Mouse (Mus musculus) adrenal gland (tissue): ENCODE data around the gene Hoxa1.

Source experiments
- intact Hi-C: fragments of 180-260 bp; cut with DNase I; formaldehyde crosslinking; loops from one replicate; pipeline ENCODE4 v1.15.1; 2025

The Hoxa1 gene

GRCm38 (mm10) chr6:52174968-52175751 lies 17.0 kb upstream of the Hoxa1 start:
- intact Hi-C loops, result loop anchor here (2.0 kb wide), 1 partner anchor 16 kb away; the partner anchor contains the start of gene Hoxa4

GRCm38 (mm10) chr6:52173648-52174047 lies 15.5 kb upstream of the Hoxa1 start:
- intact Hi-C loops, result loop anchor here (2.0 kb wide), 1 partner anchor 17 kb away; the partner anchor contains the start of gene Hoxa4

GRCm38 (mm10) chr6:52172501-52172900 lies 14.4 kb upstream of the Hoxa1 start:
- intact Hi-C loops, result no loop called here

DNA sequence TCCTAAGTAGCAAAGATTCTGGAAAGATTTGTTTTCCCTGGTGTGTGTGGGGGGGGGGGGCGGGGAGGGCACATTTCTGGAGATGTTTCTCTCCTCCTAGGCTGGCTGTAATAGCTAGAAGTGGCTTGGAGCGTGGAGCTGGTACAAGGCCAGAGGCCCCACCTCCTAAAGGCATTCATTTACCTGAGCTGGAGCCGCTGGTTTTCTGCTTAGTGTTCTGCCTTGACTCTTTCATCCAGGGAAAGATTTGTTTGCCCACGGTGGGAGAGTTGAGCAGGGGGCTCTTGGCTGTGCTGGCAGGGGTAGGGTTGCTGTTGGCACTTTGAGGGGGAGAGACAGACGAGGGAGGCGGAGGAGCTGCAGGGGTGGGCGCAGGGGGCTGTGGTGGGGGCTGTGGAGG lies 13.8 kb upstream of the Hoxa1 start:
- intact Hi-C loops, result no loop called here

DNA sequence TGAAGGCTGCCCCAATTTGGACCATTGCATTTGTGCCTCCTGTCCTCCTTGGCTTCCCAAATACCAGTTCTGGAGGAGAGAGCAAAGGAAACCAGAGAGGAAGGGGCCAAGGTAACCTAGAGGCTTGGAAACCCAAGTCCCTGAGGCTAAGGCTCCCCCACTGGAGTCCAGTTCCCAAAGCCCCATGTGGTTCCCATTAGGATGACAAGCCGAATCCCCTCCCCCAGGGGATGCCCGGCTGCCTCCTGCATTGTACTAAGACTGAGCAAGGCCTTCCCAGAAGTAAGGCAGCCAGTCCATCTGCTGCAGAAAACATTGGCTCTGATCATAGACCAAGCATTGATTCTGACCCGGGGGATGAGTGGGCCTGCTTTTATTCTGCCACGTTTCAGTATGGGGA lies 13.2 kb upstream of the Hoxa1 start:
- intact Hi-C loops, result no loop called here

DNA sequence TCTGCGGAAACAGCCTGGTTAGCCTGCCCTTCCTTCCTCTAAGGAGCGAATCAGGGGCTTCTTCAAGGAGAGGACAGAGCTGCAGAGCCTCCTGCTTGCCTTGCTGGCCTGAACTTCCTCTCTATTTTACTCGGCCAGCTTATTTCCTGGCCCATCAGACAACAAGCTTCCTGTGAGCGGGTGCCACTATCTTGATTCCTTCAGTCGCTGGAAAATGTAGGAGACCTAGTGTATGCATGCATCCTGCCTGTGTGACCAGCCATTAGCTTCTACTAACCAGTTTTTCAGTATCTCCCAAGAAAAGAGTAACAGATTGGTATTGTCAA lies 12.7 kb upstream of the Hoxa1 start:
- intact Hi-C loops, result no loop called here

DNA sequence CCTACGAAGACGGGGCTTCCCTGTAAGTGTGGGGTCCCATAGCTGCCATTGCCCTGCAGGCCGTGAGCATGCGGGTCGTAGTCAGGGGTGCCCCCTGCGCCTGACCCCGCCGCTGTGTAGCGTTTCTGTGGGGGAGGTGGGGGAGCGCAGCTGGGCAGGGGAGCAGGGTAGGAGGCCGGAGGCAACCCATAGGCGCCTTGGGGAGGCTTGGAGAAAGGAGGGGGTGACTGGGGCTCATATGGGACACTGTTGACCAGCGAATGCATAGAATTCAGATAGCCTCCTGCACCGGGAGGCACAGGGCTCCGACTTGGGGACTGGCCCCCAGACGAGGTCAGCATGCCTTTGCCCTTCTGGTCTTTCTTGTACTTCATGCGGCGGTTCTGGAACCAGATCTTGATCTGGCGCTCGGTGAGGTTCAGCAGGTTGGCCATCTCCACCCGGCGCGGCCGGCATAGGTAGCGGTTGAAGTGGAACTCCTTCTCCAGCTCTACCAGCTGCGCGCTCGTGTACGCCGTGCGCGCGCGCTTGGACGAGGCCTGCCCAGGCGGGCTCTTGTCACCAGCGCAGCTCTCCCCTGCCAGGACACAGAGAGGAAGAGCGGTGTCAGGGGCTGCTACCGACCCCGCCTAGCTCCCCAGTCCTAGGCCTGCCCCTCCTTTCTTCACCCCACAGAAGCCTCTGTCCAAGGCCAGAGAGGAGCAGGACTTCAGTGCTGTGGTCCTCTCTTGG lies 12.2 kb upstream of the Hoxa1 start:
- intact Hi-C loops, result no loop called here

DNA sequence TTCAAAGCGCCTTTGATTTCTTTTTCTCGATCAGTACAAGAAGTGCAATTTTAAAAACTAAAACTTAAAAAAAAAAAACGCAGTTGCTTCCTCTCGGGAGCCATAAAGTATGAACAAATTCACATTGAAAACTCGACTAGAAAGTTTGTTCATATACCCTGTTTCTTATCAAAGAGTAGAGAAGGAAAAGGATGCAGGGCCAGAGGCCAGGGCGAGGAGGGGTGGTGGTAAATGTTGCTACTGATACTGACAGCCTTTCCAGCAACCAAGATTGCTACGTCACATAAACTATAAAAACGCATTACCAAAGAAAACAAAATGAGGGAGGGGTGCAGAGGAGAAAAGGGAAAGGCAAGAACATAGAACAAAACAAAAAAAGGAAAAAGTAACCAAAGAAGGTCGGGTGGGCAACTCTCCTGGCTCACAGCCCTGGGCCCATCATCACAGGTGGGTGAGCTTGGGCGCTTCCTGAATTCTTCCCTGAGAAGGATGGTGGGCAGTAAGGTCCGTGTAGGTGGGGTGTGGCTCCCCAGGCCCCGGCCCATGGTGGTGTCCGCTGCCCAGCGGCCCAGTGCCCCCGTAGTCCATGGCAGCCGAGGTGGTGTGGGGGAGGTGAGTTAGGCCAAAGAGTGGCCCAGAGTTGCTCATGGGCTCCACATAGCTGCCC lies 11.5 kb upstream of the Hoxa1 start:
- intact Hi-C loops, result no loop called here

- intact Hi-C loops, result no loop called here
These were observed 10.3 kb upstream of the Hoxa1 start for GRCm38 (mm10) chr6:52168191-52169055.

- intact Hi-C loops, result no loop called here
These were observed 9.6 kb upstream of the Hoxa1 start for GRCm38 (mm10) chr6:52167736-52168161.

GRCm38 (mm10) chr6:52167176-52167575 lies 9.1 kb upstream of the Hoxa1 start:
- intact Hi-C loops, result no loop called here

GRCm38 (mm10) chr6:52166431-52167077 lies 8.4 kb upstream of the Hoxa1 start:
- intact Hi-C loops, result no loop called here

DNA sequence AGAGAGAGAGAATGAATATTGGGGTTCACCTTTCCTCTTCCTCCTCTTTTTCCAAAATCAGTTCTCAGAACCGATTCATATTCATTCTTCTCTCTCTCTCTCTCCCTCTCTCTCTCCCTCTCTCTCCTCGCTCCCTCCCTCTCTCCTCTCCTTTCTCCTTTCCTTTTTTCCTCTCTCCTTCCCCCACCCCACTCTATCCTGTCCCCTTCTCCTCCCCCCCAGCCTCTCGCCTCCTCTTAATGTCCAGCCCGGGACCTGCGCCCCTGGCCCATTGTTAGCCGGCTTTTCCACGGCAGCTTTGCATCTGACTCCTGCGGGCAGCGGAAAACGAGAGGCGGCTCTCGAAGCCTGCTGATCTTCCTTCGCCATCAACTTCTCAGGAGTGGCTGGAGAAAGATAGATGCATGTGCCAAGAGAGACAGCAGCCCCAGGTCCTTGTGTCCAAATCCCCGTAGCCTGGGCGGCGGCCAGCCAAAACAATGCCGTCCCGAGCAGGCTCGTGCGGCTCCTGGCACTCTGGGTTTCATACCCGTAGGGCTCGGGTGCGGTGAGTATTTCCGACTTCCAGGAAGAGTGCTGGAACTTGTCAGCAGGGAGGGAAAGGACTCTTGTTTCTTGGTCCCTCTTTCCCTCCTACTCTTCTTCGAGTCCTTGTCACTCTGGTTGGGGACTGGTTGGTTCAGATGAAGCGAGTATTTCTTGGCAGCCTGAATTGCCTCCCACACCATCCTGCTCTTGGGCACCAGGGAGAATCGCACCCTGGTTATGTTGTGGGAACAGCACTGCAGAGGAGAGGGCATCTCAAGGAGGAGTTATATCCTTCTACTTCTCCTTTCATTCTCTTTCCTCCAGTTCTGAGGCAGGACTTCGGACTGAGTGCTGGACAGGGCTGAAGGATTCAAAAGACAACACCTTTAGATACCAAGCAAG lies 7.6 kb upstream of the Hoxa1 start:
- intact Hi-C loops, result no loop called here

GRCm38 (mm10) chr6:52164626-52165440 lies 6.7 kb upstream of the Hoxa1 start, which contains the start of gene Hoxa2:
Gene Hoxa2 (minus strand): TSS chr6:52164831.
- intact Hi-C loops, result loop anchor here (5.0 kb wide), 2 partner anchors 37 to 158 kb away; partner anchors contain the start of gene Hoxa5

DNA sequence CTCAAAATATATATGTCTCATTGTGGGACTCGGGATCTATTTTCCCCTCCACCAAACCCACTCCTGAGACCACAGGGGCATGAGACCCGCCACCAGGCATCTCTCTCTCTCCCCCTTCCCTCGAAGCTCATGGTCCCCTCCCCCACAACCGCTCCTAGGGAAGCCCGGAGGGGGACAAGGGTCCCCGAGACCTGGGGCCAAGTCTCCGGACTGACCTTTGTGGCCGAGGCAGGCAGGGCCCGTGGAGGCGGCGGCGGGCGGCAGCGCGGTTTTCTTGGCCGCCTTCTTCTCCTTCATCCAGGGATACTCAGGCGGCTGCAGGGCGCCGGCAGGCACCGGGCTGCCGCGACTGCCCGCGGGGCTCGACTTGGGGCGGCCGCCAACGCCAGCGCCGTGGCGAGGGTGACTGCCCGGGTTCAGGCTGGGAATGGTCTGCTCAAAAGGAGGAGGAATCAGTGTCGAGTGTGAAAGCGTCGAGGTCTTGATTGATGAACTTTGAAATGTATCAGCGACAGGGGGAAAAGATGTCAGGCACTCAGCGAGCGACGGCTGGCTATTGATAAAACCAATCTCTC lies 6.0 kb upstream of the Hoxa1 start:
- intact Hi-C loops, result loop anchor here (5.0 kb wide), 2 partner anchors 38 to 157 kb away; partner anchors contain the start of gene Hoxa5

- intact Hi-C loops, result loop anchor here (5.0 kb wide), 2 partner anchors 39 to 156 kb away; partner anchors contain the start of gene Hoxa5
These were observed 5.4 kb upstream of the Hoxa1 start for GRCm38 (mm10) chr6:52163366-52164031.
